Mouse (Mus musculus) lung, adult 2 months (tissue): ENCODE data around the gene Rnf166.
A peak's percentile ranks its signal among the peaks of the same experiment; 100 is the strongest.

Source experiments
- CTCF ChIP-seq: fragments of 200-500 bp; IDR thresholded peaks from 2 replicates; pipeline ENCODE4 v1.5.1; 2011; ENCODE audit warnings: mild to moderate bottlenecking, low read length, control low read depth; ENCODE audit not compliant: insufficient read depth
- POLR2A ChIP-seq: fragments of 200-500 bp; IDR thresholded peaks from 2 replicates; pipeline ENCODE4 v1.6.1; 2011; ENCODE audit warnings: low read depth, mild to moderate bottlenecking, control low read depth, low read length, borderline replicate concordance; ENCODE audit errors: extremely low read depth

DNA sequence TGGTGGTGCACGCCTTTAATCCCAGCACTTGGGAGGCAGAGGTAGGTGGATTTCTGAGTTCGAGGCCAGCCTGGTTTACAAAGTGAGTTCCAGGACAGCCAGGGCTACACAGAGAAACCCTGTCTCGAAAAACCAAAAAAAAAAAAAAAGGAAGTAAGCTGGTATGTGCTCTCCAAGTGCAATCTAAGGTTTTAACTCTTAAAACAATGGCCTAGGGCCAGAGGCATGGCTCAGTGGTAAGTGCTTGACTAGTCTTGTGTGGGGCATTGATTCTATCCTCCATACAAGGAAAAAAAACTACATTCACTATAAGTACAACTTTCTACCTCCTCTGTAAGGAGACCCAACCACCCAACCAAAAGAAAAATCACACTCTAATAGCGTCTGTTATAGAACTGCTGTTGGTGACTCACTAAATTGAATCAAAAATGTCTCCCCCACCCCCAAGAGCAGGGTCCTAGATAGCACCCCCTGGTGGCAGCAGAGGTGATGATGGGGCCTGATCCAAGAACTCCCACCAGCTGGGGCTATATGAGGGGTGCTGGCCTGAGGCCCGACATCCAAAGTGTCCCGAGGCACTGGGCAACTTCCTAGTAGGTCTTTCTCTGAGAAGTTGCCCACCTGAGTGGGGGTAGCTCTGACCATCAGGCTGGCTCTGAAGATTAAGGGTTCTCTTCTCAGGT lies 16.5 kb downstream of the Rnf166 start:
- TF ChIP-seq CTCF (0 out of 2 replicates have a peak, but pooled peaks have one; percentile 11), POLR2A (no peak)
